Mouse (Mus musculus) cerebellum, adult 9-11 months (tissue): ENCODE measurements around the gene Hpse.

Experiments used
- DNase-seq: peaks from one replicate; pipeline ENCODE4 v3.0.0; 2022

Hpse gene

GRCm38 (mm10) chr5:100636794-100637544 is 82.5 kb downstream of the Hpse start:
- DNase-seq, result no peak

GRCm38 (mm10) chr5:100635908-100636307 is 83.6 kb downstream of the Hpse start:
- DNase-seq, result no peak

- DNase-seq, result no peak
These were observed 84.5 kb downstream of the Hpse start for GRCm38 (mm10) chr5:100634885-100635478.

GRCm38 (mm10) chr5:100632540-100633129 is 86.9 kb downstream of the Hpse start:
- no peak for DNase-seq
